Mouse (Mus musculus): ENCODE data around the gene Tbc1d16. TPM values are rescaled to one million over a fixed set of nuclear protein-coding genes. Genes with fewer than 3 reads are reported as not detected.

Gene Tbc1d16
- polyA plus RNA-seq, 1 experiment from 2014 or later: 13.6 TPM

- H3K4me1 ChIP-seq (ENCODE audit: control insufficient read depth, insufficient read depth, low read length): 0 out of 2 replicates have a peak, but pooled peaks cover 3% of the 10 kb centered on the region
- H3K9me3 ChIP-seq (replicated peaks; ENCODE audit: control insufficient read depth, low read length): no peaks in the 10 kb centered on the region
- WGBS: 7% methylated on average over 11 of the region's 11 CpGs
- H3K36me3 ChIP-seq (ENCODE audit: control insufficient read depth, insufficient read depth, low read length): no peaks in the 10 kb centered on the region
- H3K4me3 ChIP-seq (replicated peaks; ENCODE audit: low read length): peak overlapping the region; percentile 37
- no peaks in the 10 kb centered on the region for H3K27me3 ChIP-seq (ENCODE audit: control insufficient read depth, insufficient read depth, low read length)
- H3K9ac ChIP-seq (ENCODE audit: low read length): peak overlapping the region; percentile 70
- peak overlapping the region; percentile 6; the same call in 1 of the 2 replicates for H3K27ac ChIP-seq (ENCODE audit: low read length)
- peak overlapping the region; percentile 59 for H3K4me2 ChIP-seq (ENCODE audit: low read depth, low read length)
- ATAC-seq (ENCODE audit: insufficient read depth, low FRiP score): peak; percentile 65
These were observed 10.0 kb upstream of the Tbc1d16 start for GRCm38 (mm10) chr11:119238305-119238721.

GRCm38 (mm10) chr11:119237568-119238304 is 9.4 kb upstream of the Tbc1d16 start:
- Histone ChIP-seq H3K4me2 (ENCODE audit: low read depth, low read length) (peak overlapping the region; percentile 59), H3K36me3 (ENCODE audit: control insufficient read depth, insufficient read depth, low read length) (no peaks in the 10 kb centered on the region), H3K4me1 (ENCODE audit: control insufficient read depth, insufficient read depth, low read length) (0 out of 2 replicates have a peak, but pooled peaks cover 3% of the 10 kb centered on the region), H3K27ac (ENCODE audit: low read length) (no peak overlapping the region; the same call in 1 of the 2 replicates), H3K4me3 (replicated peaks; ENCODE audit: low read length) (peak overlapping the region; percentile 37), H3K9ac (ENCODE audit: low read length) (peak overlapping the region; percentile 70), H3K27me3 (ENCODE audit: control insufficient read depth, insufficient read depth, low read length) (no peaks in the 10 kb centered on the region), H3K9me3 (replicated peaks; ENCODE audit: control insufficient read depth, low read length) (no peaks in the 10 kb centered on the region)
- 26% methylated on average over 20 of the region's 20 CpGs for WGBS
- peak; percentile 46; the same call in 1 of the 2 replicates for ATAC-seq (ENCODE audit: insufficient read depth, low FRiP score)

GRCm38 (mm10) chr11:119237007-119237406 is 8.7 kb upstream of the Tbc1d16 start:
- Histone ChIP-seq H3K27me3 (ENCODE audit: control insufficient read depth, insufficient read depth, low read length) (no peaks in the 10 kb centered on the region), H3K9me3 (replicated peaks; ENCODE audit: control insufficient read depth, low read length) (no peaks in the 10 kb centered on the region), H3K4me2 (ENCODE audit: low read depth, low read length) (no peak overlapping the region), H3K4me1 (ENCODE audit: control insufficient read depth, insufficient read depth, low read length) (0 out of 2 replicates have a peak, but pooled peaks cover 3% of the 10 kb centered on the region), H3K9ac (ENCODE audit: low read length) (no peak overlapping the region), H3K27ac (ENCODE audit: low read length) (no peak overlapping the region), H3K36me3 (ENCODE audit: control insufficient read depth, insufficient read depth, low read length) (no peaks in the 10 kb centered on the region), H3K4me3 (replicated peaks; ENCODE audit: low read length) (no peak overlapping the region)
- ATAC-seq (ENCODE audit: insufficient read depth, low FRiP score): no peak
- WGBS: 54% methylated on average over 3 of the region's 3 CpGs

GRCm38 (mm10) chr11:119236354-119236753 is 8.1 kb upstream of the Tbc1d16 start:
- no peak overlapping the region for H3K4me3 ChIP-seq (replicated peaks; ENCODE audit: low read length)

GRCm38 (mm10) chr11:119235596-119235995 is 7.3 kb upstream of the Tbc1d16 start:
- H3K4me3 ChIP-seq (replicated peaks; ENCODE audit: low read length): no peak overlapping the region
- no peaks in the 10 kb centered on the region for H3K27me3 ChIP-seq (ENCODE audit: control insufficient read depth, insufficient read depth, low read length)
- 79% methylated on average over 4 of the region's 4 CpGs for WGBS
- H3K9ac ChIP-seq (ENCODE audit: low read length): no peak overlapping the region
- H3K27ac ChIP-seq (ENCODE audit: low read length): no peak overlapping the region
- H3K4me1 ChIP-seq (ENCODE audit: control insufficient read depth, insufficient read depth, low read length): 0 out of 2 replicates have a peak, but pooled peaks cover 3% of the 10 kb centered on the region
- no peak overlapping the region for H3K4me2 ChIP-seq (ENCODE audit: low read depth, low read length)
- no peak for ATAC-seq (ENCODE audit: insufficient read depth, low FRiP score)
- H3K9me3 ChIP-seq (replicated peaks; ENCODE audit: control insufficient read depth, low read length): no peaks in the 10 kb centered on the region
- H3K36me3 ChIP-seq (ENCODE audit: control insufficient read depth, insufficient read depth, low read length): no peaks in the 10 kb centered on the region

More at GRCm38 (mm10) chr11:119236354-119236753, 8.1 kb upstream of the Tbc1d16 start:
- 0 out of 2 replicates have a peak, but pooled peaks cover 3% of the 10 kb centered on the region for H3K4me1 ChIP-seq (ENCODE audit: control insufficient read depth, insufficient read depth, low read length)
- H3K9ac ChIP-seq (ENCODE audit: low read length): no peak overlapping the region
- no peaks in the 10 kb centered on the region for H3K27me3 ChIP-seq (ENCODE audit: control insufficient read depth, insufficient read depth, low read length)
- no peak overlapping the region for H3K4me2 ChIP-seq (ENCODE audit: low read depth, low read length)
- no peak overlapping the region for H3K27ac ChIP-seq (ENCODE audit: low read length)
- no peaks in the 10 kb centered on the region for H3K36me3 ChIP-seq (ENCODE audit: control insufficient read depth, insufficient read depth, low read length)
- ATAC-seq (ENCODE audit: insufficient read depth, low FRiP score): no peak
- 25% methylated on average over 8 of the region's 8 CpGs for WGBS
- H3K9me3 ChIP-seq (replicated peaks; ENCODE audit: control insufficient read depth, low read length): no peaks in the 10 kb centered on the region

GRCm38 (mm10) chr11:119234770-119235169 is 6.5 kb upstream of the Tbc1d16 start:
- 92% methylated on average over 10 of the region's 10 CpGs for WGBS
- Histone ChIP-seq H3K4me3 (replicated peaks; ENCODE audit: low read length) (no peak overlapping the region), H3K27me3 (ENCODE audit: control insufficient read depth, insufficient read depth, low read length) (no peaks in the 10 kb centered on the region), H3K4me1 (ENCODE audit: control insufficient read depth, insufficient read depth, low read length) (0 out of 2 replicates have a peak, but pooled peaks cover 3% of the 10 kb centered on the region), H3K4me2 (ENCODE audit: low read depth, low read length) (no peak overlapping the region), H3K27ac (ENCODE audit: low read length) (no peak overlapping the region), H3K9ac (ENCODE audit: low read length) (no peak overlapping the region), H3K36me3 (ENCODE audit: control insufficient read depth, insufficient read depth, low read length) (no peaks in the 10 kb centered on the region), H3K9me3 (replicated peaks; ENCODE audit: control insufficient read depth, low read length) (no peaks in the 10 kb centered on the region)
- no peak for ATAC-seq (ENCODE audit: insufficient read depth, low FRiP score)

- H3K27ac ChIP-seq (ENCODE audit: low read length): peak overlapping the region; percentile 31; the same call in 1 of the 2 replicates
- H3K4me3 ChIP-seq (replicated peaks; ENCODE audit: low read length): peak overlapping the region; percentile 77
- no peaks in the 10 kb centered on the region for H3K9me3 ChIP-seq (replicated peaks; ENCODE audit: control insufficient read depth, low read length)
- H3K27me3 ChIP-seq (ENCODE audit: control insufficient read depth, insufficient read depth, low read length): peaks cover 2% of the 10 kb centered on the region; the same call in 1 of the 2 replicates
- ATAC-seq (ENCODE audit: insufficient read depth, low FRiP score): peak; percentile 73; the same call in 1 of the 2 replicates
- no peaks in the 10 kb centered on the region for H3K36me3 ChIP-seq (ENCODE audit: control insufficient read depth, insufficient read depth, low read length)
- H3K4me2 ChIP-seq (ENCODE audit: low read depth, low read length): peak overlapping the region; percentile 95
- peaks cover 17% of the 10 kb centered on the region for H3K4me1 ChIP-seq (ENCODE audit: control insufficient read depth, insufficient read depth, low read length)
- WGBS: under 1% methylated on average over 34 of the region's 34 CpGs
- peak overlapping the region; percentile 81 for H3K9ac ChIP-seq (ENCODE audit: low read length)
These were observed 737 bp upstream of the Tbc1d16 start for GRCm38 (mm10) chr11:119228846-119229626.

GRCm38 (mm10) chr11:119227591-119227990 is 708 bp downstream of the Tbc1d16 start:
- no peaks in the 10 kb centered on the region for H3K9me3 ChIP-seq (replicated peaks; ENCODE audit: control insufficient read depth, low read length)
- no peaks in the 10 kb centered on the region for H3K36me3 ChIP-seq (ENCODE audit: control insufficient read depth, insufficient read depth, low read length)
- peaks cover 2% of the 10 kb centered on the region; the same call in 1 of the 2 replicates for H3K27me3 ChIP-seq (ENCODE audit: control insufficient read depth, insufficient read depth, low read length)
- WGBS: 1% methylated on average over 12 of the region's 12 CpGs
- H3K9ac ChIP-seq (ENCODE audit: low read length): peak overlapping the region; percentile 81
- peak overlapping the region; percentile 95 for H3K4me2 ChIP-seq (ENCODE audit: low read depth, low read length)
- peak overlapping the region; percentile 56 for H3K27ac ChIP-seq (ENCODE audit: low read length)
- peak overlapping the region; percentile 77 for H3K4me3 ChIP-seq (replicated peaks; ENCODE audit: low read length)
- ATAC-seq (ENCODE audit: insufficient read depth, low FRiP score): no peak
- H3K4me1 ChIP-seq (ENCODE audit: control insufficient read depth, insufficient read depth, low read length): peaks cover 25% of the 10 kb centered on the region
